Mouse (Mus musculus) heart, adult 2 months (tissue): ENCODE measurements around the gene Tmem50b. TPM values are rescaled to one million over a fixed set of nuclear protein-coding genes. Genes with fewer than 3 reads are reported as not detected.
A peak's percentile ranks its signal among the peaks of the same experiment; 100 is the strongest.

ENCODE experiments used
- DNase-seq, 2 experiments: peaks; one replicate each; pipeline ENCODE4 v3.0.0; 2021
- H3K27ac ChIP-seq: fragments of 200-600 bp; 2 replicates; pipeline ENCODE4 v1.8.1; 2022
- H3K27me3 ChIP-seq: fragments of 200-500 bp; 2 replicates; pipeline ENCODE4 v1.6.1; 2012; ENCODE audit warnings: mild to moderate bottlenecking, low read length, inconsistent platforms, mixed read lengths; ENCODE audit not compliant: control insufficient read depth, insufficient read depth
- H3K36me3 ChIP-seq: fragments of 200-500 bp; 2 replicates; pipeline ENCODE4 v1.6.1; 2012; ENCODE audit warnings: low read length, inconsistent platforms; ENCODE audit not compliant: control insufficient read depth, insufficient read depth
- H3K4me1 ChIP-seq: fragments of 200-500 bp; 2 replicates; pipeline ENCODE4 v1.6.1; 2011; ENCODE audit warnings: low read length; ENCODE audit not compliant: control insufficient read depth, insufficient read depth
- H3K4me3 ChIP-seq: fragments of 200-600 bp; 2 replicates; pipeline ENCODE4 v1.8.1; 2022
- H3K79me2 ChIP-seq: fragments of 200-500 bp; replicated peaks from 2 replicates; pipeline ENCODE4 v1.6.1; 2012; ENCODE audit warnings: mild to moderate bottlenecking, inconsistent platforms, low read length, moderate library complexity, mixed read lengths; ENCODE audit not compliant: control insufficient read depth, insufficient read depth
- H3K9ac ChIP-seq: fragments of 200-500 bp; 2 replicates; pipeline ENCODE4 v1.6.1; 2012; ENCODE audit warnings: low read depth, mild to moderate bottlenecking, control low read depth, inconsistent platforms, low read length, mixed read lengths
- CTCF ChIP-seq: fragments of 200-600 bp; IDR thresholded peaks from 2 replicates; pipeline ENCODE4 v1.8.1; 2022; ENCODE audit warnings: antibody characterized with exemption, mild to moderate bottlenecking, moderate library complexity
- EP300 ChIP-seq: fragments of 200-500 bp; IDR thresholded peaks from 2 replicates; pipeline ENCODE4 v1.6.1; 2011; ENCODE audit warnings: low read depth, low read length, control low read depth; ENCODE audit not compliant: insufficient read depth
- POLR2A ChIP-seq: fragments of 200-500 bp; IDR thresholded peaks from 2 replicates; pipeline ENCODE4 v1.6.1; 2011; ENCODE audit warnings: mild to moderate bottlenecking, low read depth, low read length, control low read depth; ENCODE audit not compliant: insufficient read depth
- WGBS: fragments of 180-500 bp; shearing (Covaris S2); methylation state at CpG from one replicate; pipeline ENCODE4 v1.1.7; 2018; 5-methylcytosine and 5-hydroxymethylcytosine counted together
- intact Hi-C: fragments of 180-260 bp; cut with DNase I; formaldehyde crosslinking; loops from one replicate; pipeline ENCODE4 v1.15.1; 2025
- polyA plus RNA-seq: library from polyadenylated mRNA; depleted of rRNA; stranded (reverse); fragments of >200 nt; gene quantifications from 2 replicates; pipeline ENCODE4 v1.2.3, GENCODE M21; 2012
- total RNA-seq, 2 experiments: library from RNA; stranded (reverse); gene quantifications; 2 replicates each; pipeline ENCODE4 v1.2.3; 2021

Tmem50b gene
- total and polyA plus RNA-seq, 3 experiments, result 47.0 to 63.4 (median 62.7) TPM

- Histone ChIP-seq H3K36me3 (no peaks in the 10 kb centered on the region), H3K79me2 (no peaks in the 10 kb centered on the region), H3K27ac (no peak overlapping the region), H3K9ac (no peak overlapping the region), H3K4me1 (peaks cover 21% of the 10 kb centered on the region), H3K4me3 (no peak overlapping the region), H3K27me3 (no peaks in the 10 kb centered on the region)
- DNase-seq, result no peak
- intact Hi-C loops, result no loop called here
- TF ChIP-seq EP300, result no peak
- no peak for TF ChIP-seq CTCF
- no peak for TF ChIP-seq POLR2A
- 78% methylated on average over 3 of the region's 3 CpGs for WGBS
Measured at GRCm38 (mm10) chr16:91537065-91537464, 60.5 kb downstream of the Tmem50b start.

DNA sequence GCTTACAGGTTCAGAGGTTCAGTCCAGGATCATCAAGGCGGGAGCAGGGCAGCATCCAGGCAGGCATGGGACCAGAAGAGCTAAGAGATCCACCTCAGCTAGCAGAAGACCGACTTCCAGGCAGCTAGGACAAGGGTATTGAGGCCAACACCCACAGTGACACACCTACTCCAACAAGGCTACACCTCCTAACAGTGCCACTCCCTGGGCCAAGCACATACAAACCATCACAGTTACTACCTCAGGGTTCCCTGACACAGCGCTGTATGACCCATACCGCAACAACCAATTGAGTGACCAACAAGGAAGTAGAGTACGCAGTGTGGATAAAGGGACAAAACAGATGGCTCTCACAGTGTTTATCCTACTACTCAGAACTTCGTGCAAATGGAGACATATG, 61.2 kb downstream of the Tmem50b start:
- 91% methylated on average over 6 of the region's 6 CpGs for WGBS
- H3K4me1 ChIP-seq, result peaks cover 17% of the 10 kb centered on the region
- TF ChIP-seq POLR2A (no peak), EP300 (no peak), CTCF (no peak)

DNA sequence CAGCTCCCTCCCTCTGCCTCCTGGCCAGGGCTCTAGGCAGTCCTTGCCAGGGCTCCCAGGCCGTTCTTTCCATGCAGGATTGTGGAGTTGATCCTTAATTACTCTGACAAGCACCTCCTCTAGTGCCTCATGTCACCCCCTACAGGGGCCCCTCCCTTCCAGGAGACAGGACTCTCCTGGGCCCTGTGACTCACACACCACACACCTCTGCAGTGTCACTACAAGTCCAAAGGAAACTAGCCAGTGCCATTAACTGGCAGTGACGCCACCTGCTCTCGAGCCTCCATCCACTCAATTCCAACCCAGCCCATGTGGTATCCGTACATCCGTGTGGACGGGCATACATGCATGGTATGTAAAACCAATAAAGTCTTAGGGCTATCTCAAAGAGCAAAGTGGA, 62.7 kb downstream of the Tmem50b start:
- no peak for TF ChIP-seq POLR2A
- H3K79me2 ChIP-seq, result no peaks in the 10 kb centered on the region
- no peak overlapping the region for H3K9ac ChIP-seq
- peaks cover 16% of the 10 kb centered on the region for H3K4me1 ChIP-seq
- WGBS, result 64% methylated on average over 6 of the region's 6 CpGs
- no peak overlapping the region for H3K4me3 ChIP-seq
- DNase-seq, result no peak
- no peaks in the 10 kb centered on the region for H3K36me3 ChIP-seq
- intact Hi-C loops, result no loop called here
- no peak overlapping the region for H3K27ac ChIP-seq
- no peaks in the 10 kb centered on the region for H3K27me3 ChIP-seq

More for the DNA sequence above, 61.2 kb downstream of the Tmem50b start:
- no peak for DNase-seq
- Histone ChIP-seq H3K9ac (no peak overlapping the region), H3K27ac (no peak overlapping the region), H3K4me3 (no peak overlapping the region), H3K36me3 (no peaks in the 10 kb centered on the region), H3K27me3 (no peaks in the 10 kb centered on the region), H3K79me2 (no peaks in the 10 kb centered on the region)
- intact Hi-C loops, result no loop called here

DNA sequence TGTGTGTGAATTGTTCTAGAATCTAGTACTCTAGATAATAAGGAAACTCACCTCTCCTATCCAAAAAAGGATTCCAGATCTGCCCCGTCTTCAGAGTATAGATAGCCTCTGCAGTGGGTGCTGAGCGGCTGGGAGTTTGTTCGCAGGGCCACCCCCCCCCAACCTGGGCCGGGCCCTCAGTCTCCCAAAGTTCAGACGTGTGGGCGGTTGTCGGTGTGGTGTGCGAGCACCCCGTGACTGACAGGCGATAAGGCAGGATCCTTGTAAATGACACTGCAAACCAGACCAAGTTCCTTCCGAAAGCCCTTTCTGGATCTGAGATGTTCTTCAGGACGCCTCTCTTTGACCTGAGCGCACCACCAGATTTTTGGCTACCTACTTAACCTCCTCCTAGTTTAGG, 63.1 kb downstream of the Tmem50b start:
- H3K27me3 ChIP-seq, result no peaks in the 10 kb centered on the region
- H3K36me3 ChIP-seq, result no peaks in the 10 kb centered on the region
- H3K9ac ChIP-seq, result no peak overlapping the region
- DNase-seq, result no peak
- TF ChIP-seq POLR2A, result no peak
- H3K4me1 ChIP-seq, result peaks cover 16% of the 10 kb centered on the region
- intact Hi-C loops, result no loop called here
- no peak overlapping the region for H3K27ac ChIP-seq
- no peak overlapping the region for H3K4me3 ChIP-seq
- no peaks in the 10 kb centered on the region for H3K79me2 ChIP-seq
- 45% methylated on average over 13 of the region's 13 CpGs for WGBS

- intact Hi-C loops, result loop anchor here (2.0 kb wide), 1 partner anchor 13 kb away; the partner anchor contains the start of gene Ifngr2
- Histone ChIP-seq H3K27me3 (no peaks in the 10 kb centered on the region), H3K79me2 (no peaks in the 10 kb centered on the region), H3K4me1 (peaks cover 12% of the 10 kb centered on the region), H3K27ac (no peak overlapping the region), H3K4me3 (no peak overlapping the region), H3K9ac (peak overlapping the region; percentile 3; the same call in 1 of the 2 replicates), H3K36me3 (no peaks in the 10 kb centered on the region)
- no peak for TF ChIP-seq EP300
- no peak for TF ChIP-seq CTCF
- no peak for TF ChIP-seq POLR2A
- WGBS, result 36% methylated on average over 23 of the region's 23 CpGs
- DNase-seq, result no peak
Measured at GRCm38 (mm10) chr16:91533097-91534001, 64.3 kb downstream of the Tmem50b start.

DNA sequence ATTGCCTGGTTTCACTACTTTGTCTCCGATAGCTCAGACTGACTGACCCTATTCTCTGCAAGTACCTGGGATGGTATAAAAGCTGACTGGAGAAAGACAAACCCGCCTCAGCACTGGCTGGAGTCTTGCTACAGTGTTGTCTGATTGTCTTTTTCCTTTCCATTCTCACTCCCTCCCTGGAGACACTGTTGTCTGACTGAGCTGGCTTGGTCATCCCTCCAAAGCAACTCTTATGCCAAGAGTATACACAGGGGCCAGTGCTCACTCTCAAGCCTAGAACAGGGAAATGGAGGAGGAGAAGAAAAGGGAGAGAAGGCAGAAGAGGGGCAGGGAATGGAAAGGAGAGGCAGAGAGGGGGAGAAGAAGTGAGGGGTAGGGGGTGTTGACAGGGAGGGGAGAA, 65.2 kb downstream of the Tmem50b start:
- Histone ChIP-seq H3K27ac (peak overlapping the region; percentile 58), H3K4me3 (no peak overlapping the region), H3K79me2 (no peaks in the 10 kb centered on the region), H3K9ac (no peak overlapping the region), H3K4me1 (peaks cover 7% of the 10 kb centered on the region), H3K36me3 (no peaks in the 10 kb centered on the region), H3K27me3 (no peaks in the 10 kb centered on the region)
- no peak for DNase-seq
- intact Hi-C loops, result loop anchor here (2.0 kb wide), 1 partner anchor 14 kb away; the partner anchor contains the start of gene Ifngr2
- WGBS, result 45% methylated on average over 2 of the region's 2 CpGs
- TF ChIP-seq CTCF (no peak), POLR2A (no peak), EP300 (no peak)
